Mouse (Mus musculus) spleen, adult 2 months (tissue): ENCODE data around the gene Eif4a1. TPM values are rescaled to one million over a fixed set of nuclear protein-coding genes. Genes with fewer than 3 reads are reported as not detected.
"Not testable (repeated sequence)": the region's sequence is repeated elsewhere in the genome, so short reads cannot be mapped to it uniquely, and the experiment has no call there.

Source experiments
- DNase-seq, 2 experiments: peaks; one replicate each; pipeline versions ENCODE4 v3.0.0 to v3.0.0-alpha.2; 2012 to 2021; ENCODE audit warnings: low spot score in 2 of 2, low read depth in 1 of 2
- H3K27ac ChIP-seq: fragments of 200-500 bp; 2 replicates; pipeline ENCODE4 v1.5.1; 2012; ENCODE audit warnings: low read length, inconsistent platforms; ENCODE audit not compliant: insufficient read depth
- H3K27me3 ChIP-seq: fragments of 200-500 bp; 2 replicates; pipeline ENCODE4 v1.6.1; 2012; ENCODE audit warnings: mild to moderate bottlenecking, moderate library complexity, low read length, inconsistent platforms; ENCODE audit not compliant: control insufficient read depth, insufficient read depth
- H3K36me3 ChIP-seq: fragments of 200-500 bp; 2 replicates; pipeline ENCODE4 v1.6.1; 2012; ENCODE audit warnings: mild to moderate bottlenecking, low read length, inconsistent platforms; ENCODE audit not compliant: control insufficient read depth, insufficient read depth
- H3K4me1 ChIP-seq: fragments of 200-500 bp; 2 replicates; pipeline ENCODE4 v1.6.1; 2011; ENCODE audit warnings: inconsistent platforms; ENCODE audit not compliant: control insufficient read depth, insufficient read depth, insufficient read length
- H3K4me3 ChIP-seq: fragments of 200-500 bp; 2 replicates; pipeline ENCODE4 v1.5.1; 2011; ENCODE audit warnings: mild to moderate bottlenecking, inconsistent platforms; ENCODE audit not compliant: insufficient read depth, insufficient read length; ENCODE audit errors: extremely low read depth
- CTCF ChIP-seq: fragments of 200-500 bp; IDR thresholded peaks from 2 replicates; pipeline ENCODE4 v1.5.1; 2011; ENCODE audit warnings: mild to moderate bottlenecking, inconsistent platforms; ENCODE audit not compliant: insufficient read depth, insufficient read length, insufficient replicate concordance; ENCODE audit errors: extremely low read depth
- POLR2A ChIP-seq: fragments of 200-500 bp; IDR thresholded peaks from 2 replicates; pipeline ENCODE4 v1.6.1; 2011; ENCODE audit warnings: low read depth, low read length, inconsistent platforms
- WGBS: fragments of 180-500 bp; shearing (Covaris S2); methylation state at CpG from one replicate; pipeline ENCODE4 v1.1.7; 2018; 5-methylcytosine and 5-hydroxymethylcytosine counted together
- polyA plus RNA-seq: library from polyadenylated mRNA; depleted of rRNA; stranded (reverse); fragments of >200 nt; gene quantifications from 2 replicates; pipeline ENCODE4 v1.2.3, GENCODE M21; 2012

The Eif4a1 gene
- polyA plus RNA-seq, 1 experiment: 196 TPM

GRCm38 (mm10) chr11:69707873-69708381 lies 35.7 kb upstream of the Eif4a1 start:
- WGBS: 91% methylated on average over 4 of the region's 4 CpGs

GRCm38 (mm10) chr11:69707480-69707847 lies 35.2 kb upstream of the Eif4a1 start:
- no peaks in the 10 kb centered on the region for H3K4me1 ChIP-seq
- WGBS: 95% methylated on average over 4 of the region's 4 CpGs

More at GRCm38 (mm10) chr11:69707873-69708381, 35.7 kb upstream of the Eif4a1 start:
- no peak overlapping the region for H3K4me3 ChIP-seq
- no peak for DNase-seq
- no peaks in the 10 kb centered on the region for H3K27me3 ChIP-seq
- no peak overlapping the region for H3K27ac ChIP-seq
- no peaks in the 10 kb centered on the region for H3K4me1 ChIP-seq
- no peaks in the 10 kb centered on the region for H3K36me3 ChIP-seq
- TF ChIP-seq CTCF (no peak), POLR2A (no peak)

GRCm38 (mm10) chr11:69706775-69707479 lies 34.7 kb upstream of the Eif4a1 start:
- Histone ChIP-seq H3K36me3 (no peaks in the 10 kb centered on the region), H3K4me3 (no peak overlapping the region), H3K27ac (0 out of 2 replicates have a peak overlapping the region, but pooled peaks have one; percentile 12), H3K4me1 (no peaks in the 10 kb centered on the region), H3K27me3 (no peaks in the 10 kb centered on the region)
- TF ChIP-seq POLR2A (no peak), CTCF (no peak)
- WGBS: 79% methylated on average over 6 of the region's 6 CpGs
- DNase-seq: no peak

More at GRCm38 (mm10) chr11:69707480-69707847, 35.2 kb upstream of the Eif4a1 start:
- TF ChIP-seq CTCF: no peak
- no peak for TF ChIP-seq POLR2A
- Histone ChIP-seq H3K4me3 (no peak overlapping the region), H3K36me3 (no peaks in the 10 kb centered on the region), H3K27ac (no peak overlapping the region), H3K27me3 (no peaks in the 10 kb centered on the region)
- DNase-seq: no peak

GRCm38 (mm10) chr11:69704613-69705010 lies 32.4 kb upstream of the Eif4a1 start:
- no peak for DNase-seq
- TF ChIP-seq CTCF (no peak), POLR2A (no peak)
- no peaks in the 10 kb centered on the region for H3K36me3 ChIP-seq
- no peak overlapping the region for H3K4me3 ChIP-seq
- no peak overlapping the region for H3K27ac ChIP-seq
- H3K27me3 ChIP-seq: no peaks in the 10 kb centered on the region
- WGBS: 32% methylated on average over 2 of the region's 2 CpGs
- no peaks in the 10 kb centered on the region for H3K4me1 ChIP-seq

GRCm38 (mm10) chr11:69703814-69704612 lies 31.8 kb upstream of the Eif4a1 start:
- 68% methylated on average over 8 of the region's 8 CpGs for WGBS
- Histone ChIP-seq H3K4me3 (no peak overlapping the region), H3K4me1 (no peaks in the 10 kb centered on the region), H3K27ac (no peak overlapping the region), H3K27me3 (no peaks in the 10 kb centered on the region), H3K36me3 (no peaks in the 10 kb centered on the region)
- TF ChIP-seq POLR2A (no peak), CTCF (no peak)
- no peak for DNase-seq

- H3K36me3 ChIP-seq, H3K27me3 ChIP-seq, H3K4me3 ChIP-seq, H3K4me1 ChIP-seq, DNase-seq, H3K27ac ChIP-seq: not testable (repeated sequence)
- 86% methylated on average over 3 of the region's 3 CpGs for WGBS
These were observed 31.2 kb upstream of the Eif4a1 start for GRCm38 (mm10) chr11:69703381-69703780.

- not testable (repeated sequence) for DNase-seq, H3K27ac ChIP-seq, H3K27me3 ChIP-seq, H3K4me1 ChIP-seq, H3K36me3 ChIP-seq, H3K4me3 ChIP-seq
- 96% methylated on average over 10 of the region's 10 CpGs for WGBS
These were observed 30.7 kb upstream of the Eif4a1 start for GRCm38 (mm10) chr11:69702886-69703285.
